Mouse (Mus musculus) megakaryocyte-erythroid progenitor cell, adult 5-6 weeks (primary cell): Measurements from ENCODE around the gene Osbpl6. TPM values are rescaled to one million over a fixed set of nuclear protein-coding genes. Genes with fewer than 3 reads are reported as not detected.

Source experiments
- ATAC-seq: replicated peaks from 2 replicates; pipeline ENCODE4 v1.8.0; 2016; ENCODE audit warnings: mild to moderate bottlenecking, inconsistent platforms; ENCODE audit not compliant: severe bottlenecking, poor library complexity, low FRiP score, low TSS enrichment
- total RNA-seq, 2 experiments: library from RNA; stranded (forward) in 1 of 2; stranded (reverse) in 1 of 2; fragments of 200-1000, 215-1000 nt in 1 of 2; fragments of >200 nt in 1 of 2; fragmentation: Nextera tagmentation in 1 of 2; gene quantifications; 2 replicates each; pipeline ENCODE4 v1.2.3; 2014 to 2017

Osbpl6 gene
- total RNA-seq, 2 experiments from 2014 or later = not detected

DNA sequence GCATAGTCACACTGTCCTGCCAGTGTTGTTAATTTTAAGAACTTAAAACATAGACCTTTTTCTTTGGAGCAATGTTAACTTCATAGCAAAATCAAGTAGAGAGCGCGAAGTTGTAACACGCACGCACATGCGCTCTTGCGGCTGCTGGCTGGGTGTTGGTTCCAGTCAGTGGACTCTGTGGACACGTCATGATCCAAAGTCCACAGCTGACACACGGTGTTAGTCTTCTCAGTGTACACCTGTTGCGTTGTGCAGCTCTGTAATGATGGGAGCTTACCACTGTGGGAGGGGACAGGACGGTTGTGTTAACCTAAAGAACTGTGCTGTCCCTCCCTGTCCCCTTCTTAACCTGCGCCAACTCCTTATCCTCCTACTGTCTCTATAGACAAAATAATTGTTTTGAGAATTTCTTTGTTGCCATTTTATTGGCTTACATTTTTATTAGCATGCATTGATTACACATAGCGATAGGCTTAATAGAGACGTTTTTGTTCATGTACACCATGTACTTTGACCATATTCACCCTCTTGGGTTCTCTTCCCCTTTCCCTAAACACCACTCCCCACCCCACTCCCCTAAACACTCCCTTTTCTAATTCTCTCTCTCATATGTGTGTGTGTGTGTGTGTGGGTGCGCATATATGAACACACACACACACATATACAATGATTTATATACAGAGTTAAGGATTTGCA lies 11.3 kb downstream of the Osbpl6 start:
- ATAC-seq = no peak

DNA sequence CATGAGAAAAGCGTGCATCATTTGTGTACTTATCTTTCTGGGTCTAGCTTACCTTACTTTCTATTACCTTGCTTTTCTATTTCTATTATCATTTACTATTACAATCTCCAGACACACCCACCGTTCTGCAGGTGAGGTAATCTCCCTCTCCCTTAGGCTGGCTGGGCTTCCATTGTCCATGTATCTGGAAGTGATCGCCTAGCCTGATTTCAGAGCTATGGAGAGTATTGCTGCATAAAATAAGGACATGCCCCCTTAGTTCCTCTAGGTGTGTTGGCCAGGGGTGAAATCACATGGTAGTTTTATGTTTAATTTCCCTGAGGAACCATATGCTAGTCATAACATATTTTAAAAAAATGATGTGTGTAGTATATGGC lies 11.8 kb downstream of the Osbpl6 start:
- no peak for ATAC-seq

DNA sequence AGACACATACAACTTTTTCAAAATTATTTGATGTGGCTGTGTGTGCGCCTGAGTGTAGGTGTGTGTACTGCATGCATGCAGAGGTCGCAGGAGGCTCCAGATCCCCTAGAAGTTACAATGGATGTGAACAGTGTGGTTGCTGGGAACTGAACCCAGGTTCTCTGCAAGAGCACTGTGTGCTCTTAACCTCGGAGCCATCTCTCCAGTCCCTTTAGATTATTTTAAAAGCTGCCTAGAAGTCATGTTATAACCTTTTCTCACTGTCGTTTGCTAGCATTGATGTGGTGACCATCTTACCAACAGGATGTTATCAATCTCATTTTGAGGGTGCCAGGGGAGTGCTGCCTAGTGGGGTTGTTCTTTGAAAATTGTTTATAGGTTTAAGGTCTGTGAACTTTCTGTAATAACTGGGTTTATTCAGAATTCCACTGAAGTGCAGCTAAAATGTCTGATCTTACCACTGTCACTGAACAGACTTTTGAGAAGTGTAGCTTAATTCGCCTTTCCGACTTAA lies 15.2 kb downstream of the Osbpl6 start:
- no peak for ATAC-seq

DNA sequence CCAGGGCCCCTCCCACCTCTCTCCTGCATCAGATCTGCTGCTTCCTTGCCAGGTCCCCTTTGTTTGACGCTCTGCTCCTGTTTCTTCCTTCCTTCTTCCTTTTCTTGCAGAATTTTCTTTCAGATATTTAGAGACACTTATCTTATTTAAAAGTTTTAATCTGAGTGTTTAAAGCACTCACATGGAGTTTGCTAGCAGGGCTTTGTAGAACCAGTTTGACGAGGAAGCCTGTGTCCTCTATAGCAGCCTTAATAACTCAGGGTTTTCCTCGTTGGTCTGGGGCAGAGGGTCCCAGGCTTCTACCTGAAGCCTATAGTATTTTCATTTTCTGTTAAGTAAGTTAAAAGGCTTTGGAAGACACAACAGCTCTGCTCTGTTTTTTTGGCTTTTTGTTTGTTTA lies 20.5 kb downstream of the Osbpl6 start:
- ATAC-seq = no peak

DNA sequence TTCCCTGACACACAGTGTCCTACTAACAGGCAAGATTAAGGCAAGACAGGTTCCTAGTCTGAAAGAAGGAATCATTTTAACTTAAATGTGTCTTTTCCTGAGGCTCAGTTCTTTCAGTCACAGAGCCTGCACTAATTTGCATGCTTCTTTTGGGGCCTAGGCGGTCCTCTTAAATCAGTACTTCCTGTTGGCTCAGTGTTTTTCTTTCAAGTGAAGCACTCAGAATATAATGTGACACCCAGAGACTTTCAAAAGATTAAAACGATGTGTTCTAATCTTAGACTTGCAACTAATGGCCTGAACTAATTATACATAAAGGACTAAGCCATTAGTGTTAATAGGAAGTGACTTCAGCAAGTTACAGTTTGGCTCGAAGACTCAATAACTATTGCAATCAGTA lies 23.0 kb downstream of the Osbpl6 start:
- no peak for ATAC-seq

DNA sequence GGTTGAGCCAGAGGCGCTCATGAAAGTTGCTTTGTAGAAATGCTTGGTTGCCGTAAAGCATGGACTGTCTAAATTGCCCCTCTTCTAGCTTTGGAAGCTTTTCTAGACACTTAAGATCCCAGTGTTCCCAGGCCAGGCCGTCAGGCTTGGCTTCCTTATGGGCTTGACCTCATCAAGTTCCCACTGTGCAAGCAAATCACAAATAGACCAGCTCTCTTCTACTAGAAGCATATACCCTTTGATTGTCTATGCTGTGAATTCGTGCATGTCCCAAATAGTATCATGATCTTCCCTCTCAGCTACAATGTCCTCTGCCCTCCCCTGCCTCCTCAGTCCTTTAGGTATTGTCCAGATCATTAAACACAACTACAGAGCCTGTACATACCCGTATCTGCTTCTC lies 23.5 kb downstream of the Osbpl6 start:
- no peak for ATAC-seq

DNA sequence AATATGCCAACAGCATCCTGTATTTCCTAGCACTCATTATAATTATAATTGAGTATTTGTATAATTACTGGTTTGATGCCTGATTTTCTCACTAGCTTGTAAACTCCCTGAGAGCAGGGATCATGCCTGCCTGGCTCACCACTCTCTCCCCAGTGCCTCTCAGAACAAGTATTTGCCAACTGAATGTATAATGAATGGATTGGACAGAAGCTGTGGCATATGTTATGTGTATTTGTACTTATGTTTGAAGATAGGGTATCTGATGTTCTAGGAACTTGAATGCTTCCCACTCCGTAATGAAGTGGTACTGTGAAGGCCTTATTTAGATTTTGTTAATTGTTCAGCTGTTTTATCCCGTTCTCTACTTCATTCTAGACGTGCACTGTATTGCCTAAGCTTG lies 24.2 kb downstream of the Osbpl6 start:
- no peak for ATAC-seq

DNA sequence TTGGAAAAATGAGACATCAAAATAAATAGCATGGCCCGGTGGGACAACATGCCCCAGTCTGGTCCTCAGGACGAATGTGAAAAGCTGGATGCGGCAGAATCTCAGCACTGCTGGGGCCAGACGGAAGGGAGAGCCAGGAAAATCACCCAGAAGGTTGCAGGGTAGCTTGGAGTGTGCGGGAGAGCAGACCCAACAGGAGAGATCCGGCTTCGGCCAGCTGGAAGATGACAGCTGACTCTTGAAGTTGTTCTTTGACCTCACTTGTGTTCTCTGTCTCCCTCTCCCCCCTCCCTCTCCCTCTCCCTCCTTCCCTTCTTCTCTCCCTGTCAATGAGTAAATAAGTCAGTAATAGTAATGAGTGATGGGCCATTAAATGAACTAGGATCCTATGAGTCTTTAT lies 27.9 kb downstream of the Osbpl6 start:
- ATAC-seq = no peak

DNA sequence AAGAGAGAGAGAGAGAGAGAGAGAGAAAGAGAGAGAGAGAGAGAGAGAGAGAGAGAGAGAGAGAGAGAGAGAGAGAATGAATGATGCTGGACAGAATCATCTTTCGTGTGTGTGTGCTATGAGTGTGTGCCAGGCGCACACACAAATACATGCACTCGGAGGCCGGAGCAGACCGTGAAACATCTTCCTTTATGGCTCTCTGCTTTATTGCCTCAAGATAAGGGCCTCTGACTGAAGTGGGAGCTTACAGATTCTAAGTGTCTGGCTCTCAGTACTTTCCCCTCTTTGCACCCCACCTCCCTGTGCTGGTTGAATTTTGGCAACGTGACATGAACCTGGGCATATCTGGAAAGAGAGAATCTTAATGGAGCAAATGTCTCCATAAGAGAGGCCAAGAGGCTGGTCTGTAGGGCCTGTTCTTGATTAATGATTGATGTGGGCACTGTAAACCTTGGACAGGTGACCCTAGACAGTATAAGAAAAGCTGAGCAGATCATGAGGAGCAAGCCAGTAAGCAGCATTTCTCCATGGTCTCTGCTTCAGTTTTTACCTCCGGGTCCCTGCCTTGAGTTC lies 29.4 kb downstream of the Osbpl6 start:
- ATAC-seq = no peak

DNA sequence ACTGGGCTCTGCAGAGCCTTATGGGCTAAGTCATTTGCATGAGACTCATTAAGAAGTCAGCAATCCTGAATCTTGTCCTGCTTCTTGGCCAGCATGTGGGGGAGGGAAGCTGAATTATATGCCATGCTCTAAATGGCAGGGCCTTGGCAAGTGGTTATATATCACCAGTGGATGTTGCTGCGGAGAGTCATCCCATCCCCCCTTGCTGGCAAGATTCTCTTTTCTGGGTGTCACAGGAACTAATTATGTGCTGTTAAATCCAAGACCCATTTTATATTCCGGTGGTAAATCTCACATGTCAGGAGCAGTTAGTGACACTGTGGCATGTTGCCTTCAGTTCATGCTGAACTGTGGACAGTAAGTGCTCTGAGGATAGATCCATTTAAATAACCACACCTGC lies 31.1 kb downstream of the Osbpl6 start:
- no peak for ATAC-seq

DNA sequence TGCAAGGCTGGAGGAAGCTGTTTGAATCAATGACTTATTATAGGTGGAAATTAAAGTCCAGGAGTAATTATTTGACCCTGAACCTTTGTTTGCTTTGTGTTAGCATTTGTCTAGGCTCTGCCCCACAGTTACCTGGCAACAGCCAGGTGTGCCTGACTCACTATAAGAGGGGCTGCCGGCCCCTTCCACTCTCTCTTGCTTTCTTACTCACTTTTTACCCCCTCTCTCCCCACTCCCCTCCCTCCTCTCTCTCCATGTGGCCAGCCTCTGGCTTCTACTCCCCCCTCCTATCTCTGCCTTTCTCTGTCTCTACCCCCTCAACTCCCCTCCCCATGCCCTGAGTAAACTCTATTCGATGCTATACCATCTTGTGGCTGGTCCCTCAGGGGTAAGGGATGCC lies 33.2 kb downstream of the Osbpl6 start:
- ATAC-seq = no peak

DNA sequence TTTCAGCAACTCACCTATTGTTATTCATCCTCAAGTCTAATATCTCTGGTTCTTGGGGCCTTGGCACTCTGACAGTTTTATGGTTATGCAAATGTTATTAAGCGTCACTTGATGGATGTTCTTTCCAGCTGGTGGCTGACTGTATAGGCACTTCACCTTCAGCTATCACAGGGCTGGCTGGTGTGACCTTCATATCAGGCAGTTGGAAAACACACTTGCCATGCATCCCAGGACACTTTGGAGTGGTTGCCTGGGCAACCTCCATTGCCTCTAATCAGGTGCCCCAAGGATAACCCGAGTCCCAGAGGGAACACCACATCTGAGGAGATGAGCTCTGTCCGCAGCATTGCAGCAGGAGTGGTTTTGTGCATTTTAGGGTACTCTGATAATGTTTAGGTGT lies 35.8 kb downstream of the Osbpl6 start:
- ATAC-seq = no peak

DNA sequence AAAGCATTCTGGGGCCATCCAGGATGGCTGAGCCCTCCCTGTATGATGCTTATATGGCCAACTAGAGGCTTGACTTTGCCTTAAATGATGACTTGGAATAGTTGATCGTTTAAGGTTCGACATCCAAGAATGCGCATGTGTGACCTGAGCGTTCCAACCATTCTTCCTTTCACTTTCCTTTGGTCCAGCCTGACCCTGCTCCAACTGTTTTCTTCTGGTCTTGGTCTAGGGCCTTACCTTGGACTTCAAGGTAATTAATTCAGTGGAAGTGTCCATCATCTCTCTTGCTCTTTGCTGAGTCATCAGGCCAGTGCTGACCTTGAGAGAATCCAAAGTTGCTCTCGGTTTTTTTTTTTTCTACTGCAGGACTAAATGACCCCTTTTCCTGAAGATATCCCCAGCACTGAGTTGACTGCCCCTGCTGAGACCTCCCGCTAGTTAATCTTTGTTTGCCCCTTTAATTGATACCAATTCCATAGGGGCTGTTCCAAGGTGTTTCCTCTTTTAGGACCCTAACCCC lies 43.6 kb downstream of the Osbpl6 start:
- ATAC-seq = no peak

DNA sequence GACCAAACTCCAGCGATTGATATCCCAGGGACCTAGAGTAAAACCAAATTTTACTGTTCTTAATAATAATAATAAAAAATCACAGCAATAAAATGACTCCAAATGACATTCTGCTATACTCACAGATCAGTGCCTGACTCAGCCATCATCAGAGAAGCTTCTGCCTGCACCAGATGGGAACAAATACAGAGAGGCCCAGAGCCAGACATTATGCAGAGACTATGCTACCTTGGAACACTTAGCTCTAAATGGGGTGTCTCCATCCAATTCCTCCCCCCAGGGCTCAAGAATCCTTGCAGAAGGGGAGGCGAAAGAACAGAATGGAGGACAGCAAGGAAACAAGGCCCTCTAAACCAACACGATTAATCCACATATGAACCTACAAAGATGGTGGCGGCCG lies 60.4 kb downstream of the Osbpl6 start:
- ATAC-seq = no peak

DNA sequence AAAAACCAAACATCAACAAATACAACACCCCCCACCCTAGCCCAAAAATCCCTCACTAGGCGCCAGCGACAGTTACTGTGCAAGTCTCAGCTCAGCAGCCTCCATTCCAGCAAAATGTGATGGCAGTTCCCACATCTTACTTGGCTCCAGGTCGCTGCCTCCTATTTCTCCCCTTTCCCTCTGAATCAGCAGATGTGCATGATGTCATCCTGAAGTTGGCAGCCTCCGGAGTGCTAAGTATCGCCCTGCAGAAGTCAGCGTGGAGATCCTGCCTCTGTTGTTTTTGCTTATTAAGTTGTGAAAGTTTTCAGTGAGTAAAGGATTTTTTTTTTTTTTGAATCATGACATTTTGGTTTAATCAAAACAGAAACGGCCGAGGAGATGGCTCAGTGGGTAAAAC lies 61.9 kb downstream of the Osbpl6 start:
- no peak for ATAC-seq

DNA sequence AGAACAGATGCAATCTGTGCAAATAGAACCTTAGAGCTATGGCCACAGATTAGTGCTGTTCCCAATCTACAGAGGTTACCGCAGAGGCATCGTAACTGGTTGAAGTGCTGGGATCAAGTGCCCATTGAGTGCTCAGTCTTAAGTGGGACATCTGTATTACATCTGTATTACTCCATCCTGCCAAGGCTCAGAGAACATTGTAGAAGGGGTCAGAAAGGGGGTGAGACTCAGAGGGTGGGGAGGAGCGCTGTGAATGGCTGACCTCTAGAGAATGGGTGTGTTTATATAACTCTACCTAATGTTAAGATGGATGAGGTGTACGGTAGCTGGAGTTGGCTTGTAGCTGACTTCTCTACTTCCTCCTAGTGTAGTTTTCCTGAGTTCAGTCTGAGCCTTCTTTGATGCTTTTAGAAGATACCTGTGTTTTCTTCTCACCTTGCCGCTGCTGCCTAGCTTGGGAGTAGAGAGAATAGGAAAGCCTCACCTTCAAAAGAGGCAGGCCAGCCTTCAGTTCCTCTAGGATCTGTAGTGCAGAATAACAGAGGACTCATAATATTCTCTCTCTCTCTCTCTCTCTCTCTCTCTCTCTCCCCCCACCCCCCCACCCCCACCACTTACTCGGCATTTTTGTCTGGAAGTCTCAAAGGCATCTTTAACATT lies 62.9 kb downstream of the Osbpl6 start:
- no peak for ATAC-seq

DNA sequence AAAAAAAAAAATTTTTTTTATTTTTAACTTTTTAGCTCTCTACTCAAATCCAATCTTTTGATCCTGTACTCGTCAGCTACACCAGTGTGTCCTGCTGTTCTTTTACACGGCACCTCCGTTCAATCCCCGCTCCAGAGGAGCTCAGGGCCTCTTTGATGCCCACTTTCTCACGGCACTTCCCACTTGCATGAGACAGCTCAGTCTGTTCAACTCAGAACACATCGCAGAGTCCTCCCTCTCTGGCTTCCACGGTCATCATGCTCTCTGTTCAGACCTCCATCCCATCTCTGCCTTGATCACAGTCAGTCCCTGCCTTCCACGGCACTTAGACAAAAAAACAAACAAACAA lies 63.4 kb downstream of the Osbpl6 start:
- no peak for ATAC-seq

DNA sequence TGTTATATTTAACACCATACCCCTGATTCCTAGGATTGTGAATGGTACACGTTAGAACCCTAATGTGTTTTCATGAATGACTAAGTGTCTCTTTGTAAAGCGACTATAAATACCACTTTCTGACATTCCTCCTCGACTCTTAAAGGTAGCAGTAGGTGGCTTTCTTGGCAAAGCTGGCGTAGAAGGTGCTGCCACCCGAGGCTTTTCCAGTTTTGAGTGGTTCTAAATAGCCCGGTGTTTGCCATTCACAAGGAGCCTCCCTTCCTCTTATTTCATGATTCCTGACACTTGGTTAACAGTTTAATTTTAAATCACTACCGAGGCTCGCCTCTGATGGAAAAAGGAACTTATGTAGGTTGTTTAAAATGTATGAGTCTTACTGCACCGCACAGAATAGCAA lies 64.1 kb downstream of the Osbpl6 start:
- no peak for ATAC-seq

DNA sequence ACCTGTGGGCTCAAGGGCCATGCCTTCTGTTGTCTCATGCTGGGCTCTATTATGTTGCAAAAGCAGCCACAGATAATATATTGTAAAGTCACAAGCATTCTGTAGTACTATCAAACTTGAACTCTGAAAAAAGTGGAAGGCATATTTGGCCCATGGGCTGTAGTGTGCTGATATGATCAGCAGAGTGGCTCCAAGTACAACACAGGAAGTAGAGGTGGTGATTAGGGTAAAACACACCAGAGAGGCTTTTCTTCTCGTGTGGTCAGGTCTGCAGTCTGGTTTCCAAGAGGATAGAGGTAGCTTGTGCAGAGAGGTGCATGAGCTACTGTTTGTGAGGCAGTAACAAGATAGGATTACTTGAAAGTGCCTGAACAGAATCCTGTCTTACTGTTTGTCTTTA lies 69.5 kb downstream of the Osbpl6 start:
- ATAC-seq = no peak

DNA sequence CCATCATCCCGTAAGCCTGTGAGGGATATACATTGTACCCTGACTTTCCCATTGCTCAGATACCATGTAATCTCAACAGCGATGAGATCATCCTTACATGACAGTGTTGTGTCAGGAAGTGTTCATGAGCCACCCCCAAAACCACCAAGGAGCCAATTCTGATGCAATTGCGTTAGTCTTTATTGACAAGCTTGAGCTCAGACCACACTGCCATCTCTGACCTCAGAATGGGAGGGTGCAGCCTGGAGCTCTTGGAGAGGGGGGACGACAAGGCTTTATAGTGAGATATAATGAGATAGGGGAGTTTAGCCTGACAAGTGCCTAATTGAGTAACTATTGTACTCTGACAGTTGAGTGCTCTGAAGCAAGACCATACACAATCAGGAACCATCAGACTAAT lies 82.5 kb downstream of the Osbpl6 start:
- no peak for ATAC-seq

DNA sequence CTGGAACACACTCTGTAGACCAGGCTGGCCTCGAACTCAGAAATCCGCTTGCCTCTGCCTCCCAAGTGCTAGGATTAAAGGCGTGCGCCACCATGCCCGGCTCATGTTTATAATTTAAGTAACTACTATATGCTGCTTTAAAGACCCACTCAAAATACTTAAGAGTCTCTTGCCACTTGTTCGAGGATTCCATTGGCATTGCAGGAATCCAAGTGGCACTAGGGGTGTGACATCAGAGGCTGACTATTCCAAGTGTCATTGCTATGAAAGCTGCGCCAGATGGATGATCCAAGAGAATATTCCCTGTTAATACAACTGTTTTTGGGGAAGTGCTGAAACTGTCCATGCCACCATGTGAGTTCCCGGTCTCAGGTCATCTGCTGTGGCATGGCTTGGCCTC lies 83.9 kb downstream of the Osbpl6 start:
- no peak for ATAC-seq
